Mouse (Mus musculus): ENCODE measurements around the gene Kdsr.

DNA sequence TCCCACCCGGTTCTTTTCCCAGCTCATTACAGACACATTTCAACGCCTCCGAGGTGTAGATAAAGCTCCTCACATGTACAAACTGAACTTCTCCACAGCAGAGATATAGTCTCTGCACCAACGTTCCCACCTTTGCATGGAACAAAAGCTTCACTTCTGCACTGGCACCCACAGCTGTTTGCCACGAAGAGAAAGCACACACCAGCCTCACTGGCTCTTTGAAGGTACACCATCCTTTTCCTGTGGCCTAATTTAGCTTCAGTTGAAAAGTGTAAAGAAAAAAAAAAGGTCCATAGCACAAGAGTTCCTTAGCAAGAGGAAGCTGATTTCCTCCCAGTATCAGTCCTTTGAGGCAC is 71.4 kb downstream of the Kdsr start:
- TF ChIP-seq CTCF (IDR thresholded peaks at IDR 0.05; ENCODE audit: extremely low read depth, insufficient read depth, low read length) = no peak
- TF ChIP-seq POLR2A (IDR thresholded peaks at IDR 0.05; ENCODE audit: extremely low read depth, insufficient read depth, low read length) = no peak
